Mouse (Mus musculus) bone marrow macrophage, adult 2 months (primary cell): ENCODE data around the gene Ephx1.

ENCODE experiments used
- CTCF ChIP-seq: IDR thresholded peaks from 2 replicates; pipeline ENCODE4 v1.5.1; 2012; ENCODE audit warnings: low read depth, mild to moderate bottlenecking, low read length, moderate library complexity
- POLR2A ChIP-seq: IDR thresholded peaks from 2 replicates; pipeline ENCODE4 v1.6.1; 2012; ENCODE audit warnings: mild to moderate bottlenecking, low read depth, low read length, borderline replicate concordance

GRCm38 (mm10) chr1:180929599-180929998, 91.1 kb downstream of the Ephx1 start:
- TF ChIP-seq CTCF: no peak
- no peak for TF ChIP-seq POLR2A
